Mouse (Mus musculus): ENCODE results near the gene Agrn.
A peak's percentile ranks its signal among the peaks of the same experiment; 100 is the strongest.

The Agrn gene

GRCm38 (mm10) chr4:156136285-156137100, 60.8 kb downstream of the Agrn start:
- peak in 1 of 2 experiments; percentile 7 for DNase-seq

- no peak for DNase-seq
These were observed 61.5 kb downstream of the Agrn start for GRCm38 (mm10) chr4:156135801-156136200.

- DNase-seq, result no peak
These were observed 62.2 kb downstream of the Agrn start for GRCm38 (mm10) chr4:156135112-156135511.

- no peak for DNase-seq
These were observed 63.2 kb downstream of the Agrn start for GRCm38 (mm10) chr4:156133943-156134605.

GRCm38 (mm10) chr4:156133334-156133733, 64.0 kb downstream of the Agrn start:
- DNase-seq, result no peak

- no peak for DNase-seq
These were observed 66.3 kb downstream of the Agrn start for GRCm38 (mm10) chr4:156130940-156131339.

GRCm38 (mm10) chr4:156130436-156130835, 66.9 kb downstream of the Agrn start, which contains the start of gene Rnf223:
TSS of gene Rnf223 (plus strand) at chr4:156130513.
- DNase-seq, result no peak

- DNase-seq, result no peak
These were observed 68.5 kb downstream of the Agrn start for GRCm38 (mm10) chr4:156128746-156129145.

- DNase-seq, result no peak
These were observed 70.4 kb downstream of the Agrn start for GRCm38 (mm10) chr4:156126841-156127240.

- no peak for DNase-seq
These were observed 71.9 kb downstream of the Agrn start for GRCm38 (mm10) chr4:156125393-156125792.

GRCm38 (mm10) chr4:156124077-156124476, 73.2 kb downstream of the Agrn start:
- DNase-seq, result no peak
